Mouse (Mus musculus) kidney, adult 2 months (tissue): ENCODE results near the gene Kcnip4.

Experiments used
- CTCF ChIP-seq: fragments of 200-500 bp; conservative IDR thresholded peaks from 2 replicates; pipeline ENCODE4 v1.5.1; 2011; ENCODE audit warnings: low read depth, mild to moderate bottlenecking, control low read depth, low read length, moderate library complexity, mixed read lengths; ENCODE audit not compliant: insufficient read depth, insufficient read length
- POLR2A ChIP-seq: fragments of 200-500 bp; IDR thresholded peaks from one replicate; pipeline ENCODE4 v1.6.1; 2011; ENCODE audit warnings: low read depth, low read length, control low read depth

DNA sequence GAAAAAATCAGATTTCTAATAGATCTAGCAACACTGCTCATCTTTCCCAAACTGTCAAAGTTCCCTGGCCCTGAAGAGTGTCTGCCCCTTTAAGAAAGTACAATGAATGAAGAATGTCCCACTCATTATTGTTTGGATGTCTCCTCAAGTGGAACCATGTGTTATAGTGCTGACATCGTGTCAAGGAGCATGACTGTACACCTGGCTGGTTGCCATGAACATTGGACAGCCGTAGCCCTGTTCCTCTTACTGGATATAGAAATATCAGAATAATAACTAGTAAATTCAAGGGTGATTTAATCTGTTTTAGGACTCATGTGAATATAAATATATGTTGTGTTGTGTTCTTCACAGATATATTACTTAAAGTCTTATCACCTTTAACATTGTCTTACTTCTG lies 87.5 kb downstream of the Kcnip4 start:
- TF ChIP-seq CTCF (no peak), POLR2A (no peak)
